Mouse (Mus musculus) megakaryocyte, embryonic 14.5 days (primary cell): ENCODE data around the gene Sox5.

ENCODE experiments used
- FLI1 ChIP-seq: IDR thresholded peaks from 2 replicates; pipeline ENCODE4 v1.6.1; 2012; ENCODE audit warnings: low read length, inconsistent platforms, mixed read lengths
- GATA1 ChIP-seq: IDR thresholded peaks from 3 replicates; pipeline ENCODE4 v1.6.1; 2012; ENCODE audit warnings: mixed read lengths, low read length, inconsistent platforms, borderline replicate concordance

GRCm38 (mm10) chr6:143825086-143825485 lies 956.7 kb downstream of the Sox5 start:
- TF ChIP-seq GATA1 (no peak), FLI1 (no peak)
